Mouse (Mus musculus): ENCODE measurements at regions not wholly inside any gene's neighbourhood (a gene's known extent, or its start where the extent isn't known, plus 50 kb on each side); places are given as distances from the start of the nearest gene placed in this dataset.
"Not testable (repeated sequence)": the region's sequence is repeated elsewhere in the genome, so short reads cannot be mapped to it uniquely, and the experiment has no call there.

GRCm38 (mm10) chr13:11030874-11031273, 670.2 kb upstream of the Chrm3 start:
- not testable (repeated sequence) for DNase-seq (ENCODE audit: low spot score in 2 of 2)

GRCm38 (mm10) chr13:11030381-11030780, 669.7 kb upstream of the Chrm3 start:
- no peak for DNase-seq (ENCODE audit: low spot score in 2 of 2)

GRCm38 (mm10) chr13:11025918-11026317, 665.3 kb upstream of the Chrm3 start:
- no peak for DNase-seq (ENCODE audit: low spot score in 2 of 2)

GRCm38 (mm10) chr13:11024441-11024840, 663.8 kb upstream of the Chrm3 start:
- DNase-seq (ENCODE audit: low spot score in 2 of 2) = no peak

- no peak for DNase-seq (ENCODE audit: low spot score in 2 of 2)
These were observed 656.9 kb upstream of the Chrm3 start for GRCm38 (mm10) chr13:11017584-11017983.

- no peak for DNase-seq (ENCODE audit: low spot score in 2 of 2)
These were observed 644.7 kb upstream of the Chrm3 start for GRCm38 (mm10) chr13:11005374-11005773.

GRCm38 (mm10) chr13:10991151-10991550, 630.5 kb upstream of the Chrm3 start:
- DNase-seq (ENCODE audit: low spot score in 2 of 2) = no peak

- no peak for DNase-seq (ENCODE audit: low spot score in 2 of 2)
These were observed 629.9 kb upstream of the Chrm3 start for GRCm38 (mm10) chr13:10990503-10991025.

- no peak for DNase-seq (ENCODE audit: low spot score in 2 of 2)
These were observed 628.6 kb upstream of the Chrm3 start for GRCm38 (mm10) chr13:10989095-10989814.

- DNase-seq (ENCODE audit: low spot score in 2 of 2) = no peak
These were observed 623.1 kb upstream of the Chrm3 start for GRCm38 (mm10) chr13:10983736-10984135.

- no peak for DNase-seq (ENCODE audit: low spot score in 2 of 2)
These were observed 621.9 kb upstream of the Chrm3 start for GRCm38 (mm10) chr13:10982543-10982942.

- no peak for DNase-seq (ENCODE audit: low spot score in 2 of 2)
These were observed 611.3 kb upstream of the Chrm3 start for GRCm38 (mm10) chr13:10971932-10972331.

- DNase-seq (ENCODE audit: low spot score in 2 of 2) = no peak
These were observed 610.1 kb upstream of the Chrm3 start for GRCm38 (mm10) chr13:10970721-10971120.

- no peak for DNase-seq (ENCODE audit: low spot score in 2 of 2)
These were observed 592.3 kb upstream of the Chrm3 start for GRCm38 (mm10) chr13:10952923-10953322.

GRCm38 (mm10) chr13:10950658-10951057, 590.0 kb upstream of the Chrm3 start:
- not testable (repeated sequence) for DNase-seq (ENCODE audit: low spot score in 2 of 2)

GRCm38 (mm10) chr13:10947398-10947797, 586.8 kb upstream of the Chrm3 start:
- DNase-seq (ENCODE audit: low spot score in 2 of 2) = no peak

- DNase-seq (ENCODE audit: low spot score in 2 of 2) = no peak
These were observed 583.2 kb upstream of the Chrm3 start for GRCm38 (mm10) chr13:10943877-10944276.

GRCm38 (mm10) chr13:10942031-10942655, 581.5 kb upstream of the Chrm3 start:
- no peak for DNase-seq (ENCODE audit: low spot score in 2 of 2)

GRCm38 (mm10) chr13:10938233-10938632, 577.6 kb upstream of the Chrm3 start:
- no peak for DNase-seq (ENCODE audit: low spot score in 2 of 2)

GRCm38 (mm10) chr13:10930741-10931140, 570.1 kb upstream of the Chrm3 start:
- DNase-seq (ENCODE audit: low spot score in 2 of 2) = no peak

GRCm38 (mm10) chr13:10914377-10914776, 553.7 kb upstream of the Chrm3 start:
- no peak for DNase-seq (ENCODE audit: low spot score in 2 of 2)

GRCm38 (mm10) chr13:10909122-10909751, 548.6 kb upstream of the Chrm3 start:
- no peak for DNase-seq (ENCODE audit: low spot score in 2 of 2)

GRCm38 (mm10) chr13:10867864-10868263, 507.2 kb upstream of the Chrm3 start:
- DNase-seq (ENCODE audit: low spot score in 2 of 2) = no peak
